Mouse (Mus musculus): ENCODE data around the gene Gm20870.
"Not testable (repeated sequence)": the region's sequence is repeated elsewhere in the genome, so short reads cannot be mapped to it uniquely, and the experiment has no call there.

Gm20870 gene

GRCm38 (mm10) chrY:71691743-71692142, at the start of gene Gm20870:
TSS of gene Gm20870 (plus strand) at chrY:71692043.
- not testable (repeated sequence) for DNase-seq

Data from kidney, adult 8-10 months (tissue).